Mouse (Mus musculus) gastrocnemius, adult 8-10 months (tissue): ENCODE measurements around the gene Olfr323. TPM values are rescaled to one million over a fixed set of nuclear protein-coding genes. Genes with fewer than 3 reads are reported as not detected.

Source experiments
- DNase-seq, 2 experiments: peaks; one replicate each; pipeline ENCODE4 v3.0.0; 2022; ENCODE audit warnings: low spot score in 2 of 2
- total RNA-seq, 4 experiments: library from RNA; stranded (reverse); gene quantifications; 2 replicates each; pipeline ENCODE4 v1.2.4; 2022

Gene Olfr323
- total RNA-seq: not detected

DNA sequence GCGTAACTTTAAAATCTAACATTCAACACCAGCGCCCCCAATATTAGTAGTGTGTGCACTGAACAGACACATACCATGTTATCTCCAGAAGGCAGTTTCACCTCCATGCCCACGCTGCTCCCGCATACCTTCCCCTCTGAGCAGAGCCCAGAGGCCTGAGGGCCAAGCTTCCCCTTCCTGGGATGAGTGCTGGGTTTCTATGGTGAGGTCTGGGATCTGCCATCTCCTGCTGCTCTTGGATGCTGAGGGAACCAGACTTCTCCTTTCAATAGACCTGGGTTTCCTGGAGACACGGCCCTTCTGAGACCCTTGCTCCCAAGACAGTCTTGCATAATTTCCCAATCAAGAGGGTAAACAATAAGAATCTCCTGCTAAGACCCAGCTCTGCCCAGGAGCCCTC is at the start of gene Olfr323:
Olfr323 (minus strand) TSS at position 101 of the 400 bp plus-strand sequence.
- no peak for DNase-seq

DNA sequence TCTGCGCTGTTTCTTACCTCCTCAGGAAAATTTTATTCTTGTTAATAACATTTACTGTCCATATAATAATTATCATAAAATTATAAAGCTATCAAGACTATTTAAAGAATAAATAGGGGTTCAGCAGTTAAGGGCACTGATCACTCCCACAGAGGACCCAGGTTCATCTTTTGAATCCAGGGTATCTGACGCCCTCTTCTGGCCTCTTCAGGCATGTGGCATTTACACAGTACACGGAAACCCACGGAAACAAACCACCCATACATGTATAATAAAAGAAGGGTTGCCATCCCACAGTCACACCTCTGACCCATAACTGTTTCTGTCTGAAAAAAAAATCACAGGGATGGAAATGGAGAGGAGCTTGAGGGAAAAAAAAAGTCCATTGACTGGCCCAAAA is 41.5 kb upstream of the Olfr323 start:
- no peak for DNase-seq

DNA sequence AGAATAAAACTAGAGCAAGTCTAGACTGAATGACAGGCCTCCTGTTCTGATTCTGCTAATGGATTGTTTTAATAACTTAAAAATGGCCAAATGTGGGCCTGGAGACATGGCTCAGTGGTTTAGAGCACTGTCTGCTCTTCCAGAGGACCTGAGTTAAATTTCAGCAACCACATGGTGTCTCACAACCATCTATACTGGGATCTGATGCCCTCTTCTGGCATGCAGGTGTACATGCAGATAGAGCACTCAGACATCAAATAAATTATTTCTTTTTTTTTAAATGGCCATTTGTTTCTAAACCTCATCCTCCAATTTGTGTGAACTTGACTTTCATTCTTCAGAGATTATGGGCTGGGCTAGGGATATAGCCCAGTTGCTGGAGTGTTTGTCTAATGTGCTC is 39.0 kb upstream of the Olfr323 start:
- no peak for DNase-seq

DNA sequence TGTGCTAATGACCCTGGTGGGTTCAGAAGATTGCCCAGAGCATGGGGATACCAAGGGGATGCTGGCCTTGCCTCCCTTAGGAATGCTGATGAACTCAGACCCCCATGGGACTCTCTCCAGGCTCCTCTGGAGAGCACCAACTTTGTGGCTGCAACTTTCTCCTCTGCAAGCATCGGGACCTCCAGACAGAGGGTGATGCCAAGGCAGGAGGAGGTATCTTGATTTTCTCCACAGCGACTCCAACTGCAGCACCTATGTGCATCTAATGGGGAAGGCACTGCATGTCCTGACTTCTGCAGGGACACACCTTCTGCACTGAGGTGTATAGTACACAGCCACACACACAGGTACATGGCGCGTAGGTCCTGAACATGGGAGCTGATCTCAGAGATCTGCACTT is 28.3 kb upstream of the Olfr323 start, which contains the start of gene Olfr322:
Olfr322 (plus strand) TSS at position 187 of the 400 bp plus-strand sequence.
- no peak for DNase-seq

DNA sequence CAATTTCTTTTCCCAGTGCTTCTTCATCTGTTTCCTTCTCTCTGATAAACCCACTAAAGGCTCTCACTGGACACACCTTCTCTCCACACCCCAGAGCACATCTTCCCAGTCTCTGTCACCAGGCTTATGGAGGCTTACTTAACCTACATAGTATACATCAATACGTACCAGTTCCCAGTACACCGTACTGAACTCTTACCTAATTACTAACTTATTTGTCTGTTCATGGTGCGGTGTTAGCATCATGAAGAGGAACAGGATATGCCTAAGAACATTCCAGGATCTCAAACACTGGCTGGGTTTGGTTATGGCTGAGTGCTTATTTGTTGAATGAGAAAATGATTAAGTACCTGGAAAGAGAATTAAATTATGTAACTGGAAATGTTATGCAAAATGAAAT is 24.9 kb upstream of the Olfr323 start:
- no peak for DNase-seq

DNA sequence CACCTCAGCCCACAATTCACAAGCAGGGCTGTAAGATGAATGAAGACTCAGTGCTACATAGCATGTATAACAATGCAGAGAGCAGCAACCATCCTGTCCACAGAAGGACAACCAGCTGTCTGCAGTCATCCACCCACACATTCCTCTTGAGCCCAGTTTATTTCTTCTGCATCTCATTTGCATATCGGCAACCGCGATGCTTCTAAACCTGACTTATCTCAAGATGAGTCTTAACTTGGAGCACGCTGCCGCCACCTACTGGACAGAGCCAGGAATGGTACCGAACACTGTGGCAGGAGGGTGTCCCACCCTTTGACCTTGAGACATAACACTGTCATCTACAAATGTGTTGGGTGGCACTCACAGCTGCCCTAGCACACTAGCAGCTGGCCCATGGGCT is 13.0 kb upstream of the Olfr323 start:
- DNase-seq: no peak

DNA sequence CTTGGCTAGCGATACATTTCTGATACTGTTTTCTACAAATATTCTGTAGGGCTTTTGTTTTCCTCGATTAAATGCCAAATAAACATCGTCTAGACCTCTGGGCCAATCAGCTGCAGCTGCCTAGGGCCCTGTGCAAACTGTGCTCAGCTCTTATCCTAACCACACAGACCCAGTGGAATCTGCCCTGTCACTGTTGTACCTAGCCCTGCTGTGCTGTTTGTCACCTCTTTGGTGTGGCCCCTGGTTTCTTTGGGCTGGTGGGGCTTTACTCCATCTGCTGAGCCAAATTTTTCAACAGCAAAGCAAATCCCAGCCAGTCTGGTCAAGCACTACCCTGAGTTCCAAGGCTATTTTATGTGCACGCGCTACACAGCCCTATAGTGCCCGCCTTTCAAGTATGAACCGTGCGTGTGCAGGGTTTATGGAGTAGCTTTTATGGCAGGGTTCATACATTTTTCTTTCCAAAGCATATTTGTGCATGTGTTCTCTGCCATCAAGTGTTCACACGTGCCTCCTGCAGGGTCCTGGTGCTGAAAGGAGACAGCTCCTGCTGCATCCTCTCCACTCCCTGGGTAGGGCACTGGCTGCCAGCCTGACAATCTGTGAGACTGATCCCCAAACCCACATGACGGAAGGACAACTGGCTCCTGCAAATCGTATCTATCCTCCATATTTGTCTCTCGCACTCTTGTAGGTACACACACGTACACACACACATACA is 11.5 kb upstream of the Olfr323 start:
- DNase-seq: no peak

DNA sequence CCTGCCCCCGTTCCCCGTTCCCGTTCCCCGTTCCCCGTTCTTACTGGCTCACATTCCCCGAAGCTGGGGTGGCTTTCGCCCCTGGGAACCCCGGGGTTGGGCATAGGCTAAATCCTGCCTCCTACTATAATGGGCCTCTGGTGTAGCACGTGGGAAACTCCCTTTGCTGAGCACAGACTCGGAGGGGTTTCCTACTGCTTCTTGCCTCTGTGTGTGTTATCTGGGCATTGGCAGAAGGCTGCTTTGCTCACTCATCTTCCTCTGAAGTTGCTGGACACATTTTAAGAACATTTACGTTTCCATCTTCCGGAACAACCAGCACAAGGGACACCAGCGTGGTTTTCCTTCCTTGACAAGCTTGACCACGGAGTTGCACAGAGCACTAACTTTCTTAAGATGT is 10.8 kb upstream of the Olfr323 start:
- DNase-seq: no peak

DNA sequence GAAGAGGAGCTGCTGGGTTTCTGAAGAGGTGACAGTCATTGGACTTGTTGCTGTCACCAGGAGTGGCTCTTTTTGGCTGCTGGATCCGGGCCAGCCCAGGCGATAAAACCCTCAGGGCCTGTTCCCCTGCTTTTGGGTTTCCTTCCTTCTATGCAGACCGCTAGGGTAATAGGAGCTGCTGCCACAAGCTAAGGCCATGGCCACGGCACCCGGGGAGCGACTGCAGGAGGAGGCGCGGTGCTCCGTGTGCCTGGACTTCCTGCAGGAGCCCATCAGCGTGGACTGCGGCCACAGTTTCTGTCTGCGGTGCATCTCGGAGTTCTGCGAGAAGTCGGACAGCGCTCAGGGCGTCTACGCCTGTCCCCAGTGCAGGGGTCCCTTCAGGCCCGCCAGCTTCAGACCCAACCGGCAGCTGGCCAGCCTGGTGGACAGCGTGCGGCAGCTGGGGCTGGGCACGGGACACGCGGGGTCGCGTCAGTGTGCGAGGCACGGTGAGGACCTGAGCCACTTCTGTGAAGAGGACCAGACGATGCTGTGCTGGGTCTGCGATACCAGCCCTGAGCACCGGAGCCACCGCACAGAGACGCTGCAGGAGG is 10.1 kb upstream of the Olfr323 start, which contains the start of gene Trim58:
Trim58 (plus strand) TSS at position 194 of the 596 bp plus-strand sequence.
- DNase-seq: no peak

DNA sequence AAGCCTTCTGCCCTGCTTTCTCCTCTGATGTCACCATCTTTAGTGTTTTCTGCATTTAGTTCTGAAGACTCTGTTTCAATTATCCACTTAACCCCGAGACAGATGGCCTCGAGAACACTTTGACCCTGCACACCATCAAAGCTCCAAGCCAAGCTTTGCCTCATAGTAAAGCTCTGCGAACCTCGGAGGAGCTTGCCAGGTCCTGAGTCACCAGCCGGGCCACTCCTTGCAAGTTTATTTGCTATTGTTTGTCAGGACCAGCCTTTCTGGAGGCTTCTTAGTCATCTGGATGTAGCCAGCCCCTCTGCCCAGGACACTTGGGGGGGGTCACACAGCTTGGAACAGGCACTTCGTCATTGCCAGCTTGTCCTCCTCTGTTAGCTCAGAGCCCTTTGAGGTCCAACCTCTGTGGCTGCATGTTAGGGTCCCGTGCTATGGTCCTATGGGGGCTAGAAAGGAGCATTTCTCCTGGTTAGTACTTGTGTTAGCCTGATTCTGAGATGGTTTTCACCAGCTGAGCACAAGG is 7.9 kb upstream of the Olfr323 start:
- peak; percentile 8 to 19 for DNase-seq

DNA sequence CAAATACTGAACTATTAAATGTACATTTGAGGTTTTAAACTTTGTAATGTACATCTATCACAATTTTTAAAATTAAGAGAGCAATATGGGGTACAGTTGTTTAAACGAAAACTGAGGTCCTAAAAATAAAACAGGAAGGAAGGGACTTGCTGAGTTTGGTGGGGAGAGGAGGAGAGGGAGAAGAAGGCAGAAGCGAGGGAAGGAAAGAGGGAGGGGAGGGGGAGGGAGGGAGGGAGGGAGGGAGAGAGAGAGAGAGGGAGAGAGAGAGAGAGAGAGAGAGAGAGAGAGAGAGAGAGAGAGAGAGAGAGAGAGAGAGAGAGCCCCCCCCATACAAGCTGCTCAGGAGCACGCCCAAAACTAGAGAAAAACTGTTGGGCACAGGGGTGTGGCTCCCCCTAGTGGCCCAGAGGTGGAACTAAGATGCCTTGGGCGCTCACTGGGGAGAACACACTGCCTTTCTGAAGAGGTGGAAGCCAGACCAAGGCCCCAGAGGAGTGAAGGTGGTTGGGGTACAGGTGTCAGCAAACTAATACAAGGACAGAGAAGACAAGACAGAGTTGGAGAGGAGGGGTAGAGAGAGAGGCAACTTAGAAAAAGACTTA is 6.2 kb upstream of the Olfr323 start:
- DNase-seq: peak in 1 of 2 experiments; percentile 22

DNA sequence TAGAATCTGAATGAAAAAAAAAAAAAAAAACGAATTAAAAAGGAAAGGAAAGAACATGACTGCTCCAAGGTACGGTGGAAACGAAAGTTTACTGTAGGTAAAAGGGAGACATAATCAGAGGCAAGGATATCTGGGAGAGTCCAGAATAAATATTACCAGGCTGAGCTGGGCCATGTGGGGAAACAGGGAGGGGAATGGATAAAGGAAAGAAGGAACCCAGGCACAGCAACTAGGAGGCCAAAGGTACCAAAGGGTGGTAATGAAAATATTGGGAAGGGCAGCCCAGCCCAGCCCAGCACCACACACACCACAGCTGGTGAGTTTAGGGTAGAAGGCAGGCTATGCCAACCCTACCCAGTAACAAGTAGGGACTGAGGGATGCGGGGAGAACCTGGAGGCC is 4.6 kb upstream of the Olfr323 start:
- DNase-seq: no peak

DNA sequence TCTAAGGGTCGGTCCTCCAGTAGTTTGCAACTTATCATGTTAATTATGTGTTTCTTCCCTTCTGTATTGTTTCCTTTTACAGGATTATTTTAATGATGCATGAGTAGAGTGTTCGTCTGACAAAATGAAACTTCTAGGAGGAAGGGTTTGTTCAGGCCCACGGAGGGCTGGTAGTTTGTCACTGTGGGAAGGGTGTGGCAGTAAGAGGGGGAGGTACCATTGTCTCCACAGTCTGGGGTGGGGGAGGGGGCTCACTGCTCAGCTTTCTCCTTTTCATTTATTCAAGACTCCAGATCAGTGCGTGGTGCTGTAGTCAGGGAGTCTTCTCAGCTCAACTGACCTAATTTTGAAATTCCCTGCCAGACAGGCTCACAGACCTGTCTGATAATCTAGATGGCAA is 4.2 kb downstream of the Olfr323 start:
- no peak for DNase-seq

DNA sequence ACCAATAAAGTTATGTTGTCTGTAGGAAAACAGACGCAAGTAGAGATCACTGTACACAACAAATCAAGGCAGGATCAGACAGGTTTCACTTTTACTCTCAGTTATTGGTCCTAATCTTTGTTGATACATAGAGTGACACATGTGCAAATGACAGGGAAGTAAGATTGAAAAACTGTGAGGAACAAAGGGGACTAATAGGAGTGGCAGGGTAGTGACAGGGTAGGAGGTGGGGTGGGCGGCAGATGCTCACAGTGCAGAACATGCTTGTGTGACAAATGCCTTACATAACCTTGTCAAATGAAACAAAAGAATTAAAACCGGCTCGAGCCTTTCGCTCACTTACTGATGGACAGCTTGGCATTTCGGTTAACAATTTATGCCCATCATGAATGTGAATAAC is 11.5 kb downstream of the Olfr323 start:
- DNase-seq: no peak

DNA sequence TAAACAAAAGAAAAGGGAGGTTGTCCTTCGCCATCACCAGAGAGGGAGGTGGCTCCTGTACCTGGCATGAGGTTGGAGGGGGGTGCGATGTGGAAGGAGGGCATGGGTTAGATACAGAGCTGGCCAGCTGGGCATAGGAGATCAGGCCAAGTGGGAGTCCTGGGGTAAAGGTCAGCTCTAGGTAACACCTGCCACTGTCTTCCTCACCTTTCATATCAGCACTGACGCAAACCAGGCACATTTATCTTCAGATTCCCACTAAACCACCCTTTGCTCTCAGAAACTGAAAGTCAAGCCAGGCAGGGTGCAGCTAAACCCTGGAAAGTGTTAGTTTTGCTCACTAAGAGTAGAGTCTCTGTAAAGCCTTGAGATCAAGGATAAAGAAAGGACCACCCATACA is 11.9 kb downstream of the Olfr323 start:
- no peak for DNase-seq

DNA sequence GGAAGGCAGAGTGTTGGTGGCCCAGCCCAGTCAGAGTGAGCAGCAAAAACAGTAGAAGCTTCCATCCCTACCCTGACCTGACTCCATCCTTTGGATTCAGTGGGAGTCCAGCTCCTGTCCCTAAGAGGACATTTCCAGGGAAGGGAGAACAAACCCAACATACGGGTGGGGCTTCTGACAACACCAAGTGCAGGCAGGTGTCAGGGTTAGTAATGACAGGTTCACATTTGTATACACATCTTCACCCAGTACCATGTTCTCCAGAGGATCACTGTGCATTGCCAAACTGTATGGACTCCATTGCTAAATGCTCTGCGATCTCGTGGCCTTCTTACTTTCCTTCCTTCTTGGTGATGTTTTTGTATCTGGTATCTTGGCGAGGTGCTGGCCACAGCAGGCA is 14.3 kb downstream of the Olfr323 start, which contains the start of gene 2210407C18Rik:
2210407C18Rik (minus strand) TSS at position 101 of the 400 bp plus-strand sequence.
- DNase-seq: no peak

DNA sequence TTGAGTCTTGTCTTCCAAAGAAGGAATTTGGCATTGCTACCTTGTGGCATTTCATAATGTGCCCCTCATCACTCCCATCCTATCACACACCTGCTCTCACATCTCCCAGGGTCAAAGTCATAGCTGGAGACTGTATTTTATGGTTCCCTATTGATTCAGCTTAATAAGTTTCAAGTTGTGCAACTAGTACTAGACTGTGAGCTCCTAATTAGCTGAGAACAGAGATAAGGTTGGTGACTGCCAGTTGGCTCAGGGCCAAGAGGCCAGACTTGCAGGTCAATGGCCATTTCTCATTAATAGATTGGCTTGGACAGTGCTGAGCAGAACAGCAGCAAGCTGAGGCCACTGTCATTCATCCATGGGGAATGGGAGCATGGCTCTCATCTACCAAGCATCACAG is 15.8 kb downstream of the Olfr323 start:
- DNase-seq: no peak

DNA sequence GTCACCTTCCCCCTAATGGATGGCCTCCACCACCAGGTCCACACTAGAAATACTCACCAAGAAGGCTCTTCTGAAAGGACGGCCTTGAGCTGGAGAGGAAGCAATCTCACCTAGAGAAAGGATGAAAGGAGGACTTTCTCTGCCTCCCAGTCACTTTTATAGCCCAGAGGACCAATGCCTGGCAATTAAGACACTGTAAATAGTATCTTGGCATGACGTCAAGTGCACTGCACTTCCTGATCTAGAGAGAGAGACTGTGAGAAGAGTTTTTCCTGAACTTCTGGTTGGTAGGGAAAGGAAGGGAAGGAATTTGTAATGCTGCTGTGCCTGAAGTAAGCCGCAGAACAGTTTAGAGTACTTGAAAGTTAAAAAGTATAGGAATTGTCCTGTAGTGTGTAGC is 16.9 kb downstream of the Olfr323 start:
- no peak for DNase-seq

DNA sequence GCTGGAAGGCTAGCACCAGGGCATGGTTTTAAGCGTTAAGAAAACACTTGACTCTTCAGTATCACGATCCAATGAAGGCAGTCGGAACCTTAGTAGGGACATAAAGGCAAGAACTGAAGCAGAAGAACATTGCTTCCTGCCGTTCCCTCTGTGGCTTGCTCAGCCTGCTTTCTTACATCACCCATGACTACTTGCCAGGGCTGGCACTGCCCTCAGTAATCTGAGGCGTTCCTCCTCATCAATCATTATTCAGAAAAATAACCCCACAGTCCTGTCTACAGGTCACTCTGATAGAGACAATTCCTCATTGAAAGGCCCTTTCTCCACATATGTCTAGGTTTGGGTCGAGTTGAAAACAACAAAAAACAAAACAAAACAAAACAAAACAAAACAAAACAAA is 23.3 kb downstream of the Olfr323 start:
- DNase-seq: no peak

DNA sequence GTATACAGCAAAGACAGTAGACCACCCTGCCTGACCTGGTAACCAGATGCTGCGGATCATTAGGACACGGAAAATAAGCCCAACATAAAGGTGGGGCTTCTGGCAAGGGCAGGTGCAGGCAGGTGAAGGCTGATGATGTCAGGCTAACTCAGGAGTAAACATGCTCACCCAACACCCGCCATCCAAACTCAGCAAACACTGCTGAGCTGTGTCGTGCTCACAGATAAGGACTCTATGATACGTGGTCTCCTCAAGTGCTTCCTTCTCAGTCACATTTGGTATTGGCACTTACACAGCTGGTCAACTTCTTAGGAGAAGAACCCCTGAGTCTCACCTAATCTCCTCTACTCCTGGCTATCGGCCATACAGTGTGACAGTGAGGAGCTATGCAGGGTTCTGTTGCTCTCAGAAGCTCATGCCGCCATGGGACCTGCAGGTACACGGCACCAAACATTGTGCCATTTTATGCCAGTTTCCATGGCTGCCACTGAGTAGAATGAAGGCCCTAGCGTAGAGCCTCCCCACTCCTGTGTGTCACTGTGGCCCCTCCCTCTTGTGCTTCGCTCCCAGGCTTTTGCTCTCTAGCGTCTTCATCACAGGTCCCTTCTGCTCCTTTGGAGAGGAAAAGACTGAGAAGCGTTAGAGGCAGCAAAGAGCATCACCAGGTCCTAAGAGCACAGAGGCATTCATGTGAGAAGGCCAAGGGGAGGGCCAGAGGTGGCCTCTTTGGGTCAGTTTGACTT is 24.0 kb downstream of the Olfr323 start:
- DNase-seq: no peak

DNA sequence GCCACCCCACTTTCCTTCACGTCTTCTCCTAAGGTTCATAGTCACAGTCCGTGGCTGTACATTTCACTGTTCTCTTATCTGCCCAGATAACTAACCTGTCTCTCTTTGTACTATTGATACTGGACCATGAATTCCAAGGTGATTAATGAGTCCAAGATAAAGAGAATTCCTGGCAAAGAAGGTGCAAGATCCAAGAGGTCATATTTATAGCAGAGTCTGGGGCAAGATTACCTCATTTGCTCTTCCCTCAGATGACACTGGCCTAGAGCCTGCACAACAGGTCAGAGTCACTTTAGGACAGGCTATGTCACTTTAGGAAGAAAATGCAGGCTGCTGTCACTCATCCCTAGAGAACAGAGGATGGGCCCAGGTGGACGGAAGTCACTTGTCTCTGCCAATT is 25.1 kb downstream of the Olfr323 start:
- no peak for DNase-seq

DNA sequence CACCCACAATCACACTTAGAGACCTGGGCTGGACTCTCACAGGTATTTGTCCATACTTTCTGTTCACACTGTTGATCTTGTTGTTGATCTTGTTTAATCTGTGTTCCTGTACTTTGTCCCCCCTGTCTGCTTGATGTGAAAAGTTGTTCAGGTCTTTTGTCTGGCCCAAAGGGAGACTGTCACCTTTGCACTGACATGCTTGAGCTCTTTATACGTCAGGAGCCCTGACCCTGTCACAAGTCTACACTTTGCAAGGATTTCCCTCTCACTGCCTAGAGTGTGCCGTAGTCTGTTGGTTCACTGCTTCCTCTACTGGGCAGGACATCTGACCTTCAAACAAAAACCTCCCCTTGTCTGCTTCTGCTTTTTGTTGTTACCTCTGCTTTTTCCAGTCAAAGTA is 25.6 kb downstream of the Olfr323 start:
- no peak for DNase-seq
